Mouse (Mus musculus): ENCODE measurements around the gene Lrrn3.

The Lrrn3 gene

GRCm38 (mm10) chr12:41436206-41436985, 49.8 kb downstream of the Lrrn3 start:
- DNase-seq (ENCODE audit: low read depth, low spot score), result no peak

DNA sequence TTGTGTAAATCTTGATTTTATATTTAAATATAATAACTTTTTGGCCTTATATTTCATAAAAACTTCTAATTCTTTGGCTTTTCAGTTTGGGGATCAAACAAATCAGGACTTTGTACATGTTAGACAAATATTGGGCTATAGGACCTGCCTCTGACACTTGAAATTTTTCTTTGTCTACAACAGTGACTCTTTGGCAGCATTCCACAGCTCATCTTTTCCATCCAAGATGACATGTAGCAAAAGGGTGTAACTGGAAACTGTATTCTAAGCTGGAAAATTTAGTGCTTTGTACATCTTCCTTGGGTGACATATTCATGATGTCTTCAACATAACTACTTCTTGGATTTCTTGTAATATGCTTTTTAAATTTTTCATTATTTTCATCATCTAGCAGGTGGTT, 57.4 kb downstream of the Lrrn3 start:
- DNase-seq (ENCODE audit: low read depth, low spot score), result no peak

DNA sequence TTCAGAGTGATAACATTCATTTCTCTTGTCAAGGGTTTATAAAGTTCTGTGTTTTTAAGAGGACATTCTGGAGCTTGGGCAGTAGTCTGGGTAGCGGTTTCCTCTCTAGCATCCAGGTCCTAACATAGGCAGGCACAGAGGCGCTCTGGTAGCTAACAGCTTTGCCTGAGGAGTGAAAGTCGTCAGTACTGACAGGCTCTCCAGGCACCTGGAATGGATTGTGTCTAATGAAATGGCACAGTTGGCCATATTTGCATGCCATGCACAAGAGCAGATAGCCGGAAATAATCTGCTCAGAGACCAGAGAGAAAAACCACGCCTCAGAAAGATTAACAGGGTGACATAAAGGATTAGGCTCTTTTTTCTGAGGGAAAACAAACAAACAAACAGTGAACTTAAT, 58.8 kb downstream of the Lrrn3 start:
- no peak for DNase-seq (ENCODE audit: low read depth, low spot score)

DNA sequence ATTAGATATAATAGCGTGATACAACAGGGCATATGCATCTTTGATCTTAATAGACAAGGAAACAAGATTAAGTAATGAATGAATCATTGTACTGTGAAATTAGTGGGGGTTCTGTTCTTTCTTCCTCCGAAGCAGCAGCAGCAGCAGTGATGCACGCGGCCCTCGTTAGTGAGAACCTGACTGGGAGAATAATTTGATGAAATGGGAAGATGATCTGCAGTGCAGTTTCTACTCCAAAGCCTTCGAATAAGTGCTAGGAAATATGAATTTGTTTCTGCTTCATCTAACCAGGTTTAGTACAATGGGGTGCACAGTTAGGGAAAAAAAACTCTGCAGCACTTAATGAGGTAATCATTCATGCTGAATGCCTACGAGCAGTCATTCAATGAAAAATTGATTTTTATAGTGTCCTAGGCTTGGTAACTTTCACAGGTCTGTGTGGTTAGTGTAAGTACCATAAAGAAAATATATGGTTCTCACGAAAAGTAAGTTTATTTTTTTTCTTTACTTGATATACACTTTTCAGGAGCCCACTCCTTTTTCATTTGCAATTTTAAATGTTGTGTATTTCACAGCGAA, 61.0 kb downstream of the Lrrn3 start:
- DNase-seq (ENCODE audit: low read depth, low spot score), result no peak

- DNase-seq (ENCODE audit: low read depth, low spot score), result no peak
These were observed 68.3 kb downstream of the Lrrn3 start for GRCm38 (mm10) chr12:41417961-41418360.

- no peak for DNase-seq (ENCODE audit: low read depth, low spot score)
These were observed 69.1 kb downstream of the Lrrn3 start for GRCm38 (mm10) chr12:41417099-41417498.

GRCm38 (mm10) chr12:41416635-41417034, 69.6 kb downstream of the Lrrn3 start:
- DNase-seq (ENCODE audit: low read depth, low spot score), result no peak

GRCm38 (mm10) chr12:41409431-41409830, 76.8 kb downstream of the Lrrn3 start:
- DNase-seq (ENCODE audit: low read depth, low spot score), result peak; percentile 85

DNA sequence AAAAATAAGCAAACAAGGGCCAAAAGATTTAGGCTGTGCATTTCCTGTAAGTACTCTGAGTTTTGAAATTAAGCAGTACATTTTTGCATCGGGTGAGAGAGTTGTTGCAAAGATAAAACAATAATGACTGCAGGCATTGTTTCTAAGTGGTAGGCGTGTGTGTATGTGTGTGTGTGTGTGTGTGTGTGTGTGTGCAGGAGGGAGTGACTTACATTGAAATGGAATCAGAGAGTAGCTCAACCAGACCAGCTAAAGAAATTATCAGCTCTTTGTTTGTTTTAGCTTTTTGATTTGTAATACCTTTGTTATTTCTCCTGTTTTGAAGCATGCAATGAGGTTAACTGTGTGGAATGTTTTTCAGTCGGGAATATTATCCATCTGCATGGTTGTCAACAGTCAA, 84.3 kb downstream of the Lrrn3 start:
- no peak for DNase-seq (ENCODE audit: low read depth, low spot score)
